Mouse (Mus musculus) adrenal gland, adult 2 months (tissue): Measurements from ENCODE around the gene Slc7a11. TPM values are rescaled to one million over a fixed set of nuclear protein-coding genes. Genes with fewer than 3 reads are reported as not detected.

ENCODE experiments used
- DNase-seq: peaks from one replicate; pipeline ENCODE4 v3.0.0; 2021
- polyA plus RNA-seq: library from polyadenylated mRNA; depleted of rRNA; stranded (reverse); fragments of >200 nt; gene quantifications from 2 replicates; pipeline ENCODE4 v1.2.3, GENCODE M21; 2012
- total RNA-seq, 2 experiments: library from RNA; stranded (reverse); gene quantifications; 2 replicates each; pipeline ENCODE4 v1.2.3; 2021

Slc7a11 gene
- total and polyA plus RNA-seq, 3 experiments: 0.28 to 1.3 (median 0.77) TPM

DNA sequence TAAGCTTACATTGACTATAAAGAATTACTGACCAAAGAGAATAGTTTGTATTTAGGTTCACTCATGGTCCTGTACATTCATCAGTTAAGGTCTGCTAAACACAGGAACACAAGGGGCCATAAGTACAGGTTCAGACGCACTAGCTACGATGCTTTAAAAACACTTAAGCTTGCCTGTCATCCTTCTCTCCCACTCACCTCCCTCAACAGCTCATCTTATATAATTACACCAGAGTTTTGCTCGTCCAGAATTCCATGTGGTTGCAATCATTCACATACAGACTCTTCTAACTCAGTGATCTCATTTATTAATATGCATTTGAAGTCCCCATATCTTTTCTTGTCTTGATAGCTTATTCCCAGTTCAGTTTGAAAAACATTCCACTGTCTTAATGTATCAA lies 458.6 kb downstream of the Slc7a11 start:
- DNase-seq: no peak

DNA sequence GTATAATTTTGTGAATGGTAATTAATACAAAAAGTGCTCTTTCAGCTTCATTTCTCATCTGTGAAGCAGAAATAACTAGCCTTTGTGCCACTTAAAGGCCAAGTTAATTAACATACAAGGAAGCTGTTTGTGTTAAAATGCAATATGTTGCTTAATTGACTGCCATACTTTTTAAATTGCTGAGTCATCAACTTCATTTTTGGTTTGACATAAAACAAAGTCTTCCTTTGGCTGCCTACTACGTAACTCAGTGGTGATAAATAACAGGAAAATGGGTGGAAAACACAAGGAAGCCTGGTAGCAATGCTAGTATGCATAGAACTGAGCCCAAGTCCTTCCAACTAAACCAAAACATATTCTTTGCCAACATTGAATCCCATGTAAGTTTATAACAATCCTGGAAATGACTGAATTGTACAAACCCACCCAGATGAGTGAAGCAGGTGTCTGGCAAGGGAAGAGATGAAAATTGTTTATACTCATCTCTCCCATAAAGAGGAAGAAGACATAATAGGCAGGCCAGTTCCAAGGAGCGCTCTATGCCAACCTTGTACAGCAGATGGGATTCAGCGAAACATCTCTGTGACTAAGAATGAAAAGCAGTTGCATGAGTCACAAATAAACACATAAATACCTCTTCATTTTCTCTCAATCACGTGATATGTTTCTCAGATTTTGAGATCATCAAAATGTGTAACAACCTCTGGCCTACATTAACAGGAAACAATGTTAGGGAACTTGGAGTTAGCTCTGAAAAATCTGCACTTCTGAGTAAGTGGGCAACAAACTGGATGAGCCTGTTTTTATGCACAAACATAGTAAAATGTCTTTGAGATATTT lies 459.8 kb downstream of the Slc7a11 start:
- DNase-seq: no peak

DNA sequence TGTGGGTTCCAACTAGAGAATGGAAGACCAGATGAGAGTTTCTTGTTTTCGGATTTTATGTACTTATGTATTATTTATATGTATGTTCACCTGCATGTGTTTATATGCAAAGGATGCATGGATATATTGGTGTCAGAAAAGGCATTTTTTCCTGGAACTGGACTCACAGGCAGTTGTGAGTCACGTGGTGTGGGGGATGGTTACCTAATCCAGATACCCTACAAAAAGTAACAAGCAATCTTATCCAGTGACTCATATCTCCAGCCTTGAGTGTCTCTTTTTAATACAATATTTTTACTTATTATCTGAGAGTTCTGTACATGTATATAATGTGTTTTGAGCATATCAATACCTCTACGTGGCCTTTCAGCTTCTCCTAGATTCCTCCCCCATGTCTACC lies 469.4 kb downstream of the Slc7a11 start:
- DNase-seq: no peak

DNA sequence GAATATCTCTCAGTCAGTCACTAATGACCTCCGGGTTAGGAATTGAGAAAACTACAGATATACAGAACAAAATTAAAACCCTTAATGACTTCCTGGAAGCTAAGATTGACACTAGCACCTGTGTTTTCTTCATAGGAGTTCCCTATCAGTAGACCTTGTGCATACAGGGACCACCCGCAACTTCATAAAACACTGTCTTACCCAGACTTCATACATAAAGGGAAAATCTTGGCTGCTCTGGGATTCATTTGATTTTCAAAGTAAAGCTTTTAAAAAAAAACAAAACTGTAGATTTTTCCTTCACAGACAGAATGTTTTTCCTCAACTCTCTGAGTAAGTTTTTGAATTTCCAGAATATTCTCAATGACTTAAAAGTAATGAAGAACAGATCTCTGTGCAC lies 477.8 kb downstream of the Slc7a11 start:
- no peak for DNase-seq

DNA sequence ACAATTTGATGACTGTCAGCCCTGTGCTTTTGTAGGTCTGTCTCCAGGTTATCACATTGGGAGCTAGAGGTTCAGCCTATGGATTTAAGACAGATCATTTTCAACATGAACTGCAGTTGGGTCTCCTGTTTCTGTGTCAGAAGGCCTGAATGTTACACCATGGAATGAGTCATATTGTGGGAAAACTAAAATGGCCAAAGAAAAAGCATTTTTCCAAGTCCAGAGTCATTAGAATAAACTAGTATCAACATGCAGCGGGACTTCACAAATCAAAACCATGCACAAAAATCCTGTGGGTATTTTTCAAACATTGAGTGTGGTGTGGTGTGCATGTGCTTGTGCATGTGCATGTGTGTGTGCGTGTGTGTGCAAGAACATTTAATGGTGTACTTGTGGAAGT lies 482.8 kb downstream of the Slc7a11 start:
- no peak for DNase-seq

DNA sequence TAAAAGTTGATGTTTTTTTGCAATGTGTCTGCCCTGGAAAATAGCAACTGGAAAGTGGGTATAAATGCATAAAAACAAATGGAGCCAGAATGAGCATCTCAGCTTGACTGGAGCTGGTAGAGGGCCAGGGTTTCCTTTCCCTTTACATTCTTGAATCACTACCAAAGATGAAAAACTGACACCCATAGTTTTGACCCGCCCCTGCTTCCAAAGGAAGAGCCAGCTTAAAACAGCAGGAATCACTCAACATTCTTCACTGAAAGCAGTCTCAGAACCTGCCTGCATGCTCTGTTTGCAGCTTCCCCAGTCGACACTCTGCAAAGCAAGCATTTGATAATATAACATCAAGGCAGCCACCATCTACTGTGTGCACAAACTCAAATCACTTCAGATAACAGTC lies 496.6 kb downstream of the Slc7a11 start:
- DNase-seq: no peak

DNA sequence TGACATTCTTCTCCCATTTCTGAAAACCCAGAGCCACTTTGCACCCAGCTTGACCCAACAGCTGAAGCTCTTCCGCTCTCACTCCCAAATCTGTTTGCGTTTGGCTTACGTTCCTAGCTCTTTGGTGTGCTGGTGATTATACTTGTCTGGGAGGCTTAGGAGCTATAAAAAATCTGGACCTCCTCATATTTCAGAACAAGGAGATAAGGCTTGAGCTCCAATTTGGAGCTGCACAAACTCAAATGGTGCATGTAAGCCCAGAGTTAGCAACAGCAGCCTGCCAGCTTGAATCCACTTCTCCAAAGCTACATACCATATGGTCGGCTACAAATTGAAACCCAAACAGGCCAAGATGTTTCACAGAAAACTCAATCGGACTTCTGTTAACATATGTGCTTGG lies 498.6 kb downstream of the Slc7a11 start:
- DNase-seq: no peak

DNA sequence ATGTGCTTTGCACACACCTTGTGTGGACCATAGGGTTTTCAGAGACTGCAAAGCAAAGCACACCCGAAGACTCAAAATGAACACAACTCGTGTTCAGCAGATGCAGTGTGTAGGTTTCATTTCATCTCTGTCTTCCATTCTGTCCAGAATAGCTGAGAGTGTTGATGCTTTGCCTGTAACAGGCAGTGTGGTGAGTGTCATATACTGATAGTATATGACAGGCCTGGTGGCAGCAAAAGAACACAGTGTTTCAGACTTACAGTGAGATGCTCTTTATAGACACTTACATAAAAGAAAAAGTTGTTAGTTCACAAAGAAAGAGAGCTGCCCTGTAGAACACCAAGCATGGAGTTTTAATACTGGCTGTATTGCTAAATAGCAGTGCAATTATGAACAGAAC lies 505.8 kb downstream of the Slc7a11 start:
- no peak for DNase-seq

DNA sequence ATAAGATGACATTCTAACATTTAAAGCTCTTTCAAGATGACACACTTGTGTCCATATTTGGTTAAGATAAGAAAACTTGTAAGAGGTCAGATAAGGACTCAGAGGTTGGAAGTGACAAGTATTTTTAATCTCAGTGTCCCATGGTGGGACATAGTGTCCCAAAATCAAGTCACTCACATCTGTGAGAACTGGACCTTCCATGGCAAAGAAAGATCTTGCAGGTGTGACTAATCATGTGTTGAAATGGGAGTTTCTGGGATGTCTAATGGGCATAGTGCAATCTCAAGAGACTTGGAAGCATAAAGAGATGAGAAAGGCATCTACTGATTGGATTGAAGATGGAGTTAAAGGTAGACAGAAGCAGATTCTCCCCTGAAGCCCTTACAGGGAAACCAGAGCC lies 513.9 kb downstream of the Slc7a11 start:
- no peak for DNase-seq

DNA sequence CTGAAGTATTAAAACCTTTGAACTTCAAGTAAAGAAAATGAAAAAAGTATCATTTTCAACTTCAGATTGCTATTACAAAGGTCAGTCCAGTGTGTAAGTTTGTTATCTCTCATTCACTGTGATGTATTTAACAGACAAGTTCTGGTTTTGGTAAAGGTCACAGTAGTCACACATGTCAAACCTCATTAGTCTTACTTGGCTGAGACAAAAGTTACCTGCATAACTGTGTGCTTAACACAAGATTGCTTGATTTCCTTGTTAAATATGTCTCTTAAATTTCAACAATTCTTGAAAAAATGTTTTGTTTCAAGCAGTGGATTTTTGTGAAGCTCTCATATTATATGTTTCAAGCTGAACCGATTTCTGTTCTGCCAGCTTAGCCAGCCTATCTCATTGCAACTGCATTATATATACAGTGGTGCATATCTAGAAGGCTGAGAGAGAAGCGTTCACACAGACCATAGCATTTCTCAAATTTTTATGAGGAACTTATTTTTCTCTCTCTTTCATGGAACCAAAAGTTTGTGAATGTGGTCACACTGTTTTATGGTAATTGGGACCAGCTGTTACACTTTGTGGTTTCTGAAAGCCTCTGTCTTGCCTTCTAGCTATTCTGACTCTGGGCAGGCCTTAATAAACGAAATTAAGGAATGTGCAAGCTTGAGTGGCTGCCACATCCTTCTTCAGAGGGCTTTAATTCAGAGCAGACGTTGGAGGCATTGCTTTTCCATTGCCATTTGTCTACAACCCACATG lies 514.7 kb downstream of the Slc7a11 start:
- no peak for DNase-seq

DNA sequence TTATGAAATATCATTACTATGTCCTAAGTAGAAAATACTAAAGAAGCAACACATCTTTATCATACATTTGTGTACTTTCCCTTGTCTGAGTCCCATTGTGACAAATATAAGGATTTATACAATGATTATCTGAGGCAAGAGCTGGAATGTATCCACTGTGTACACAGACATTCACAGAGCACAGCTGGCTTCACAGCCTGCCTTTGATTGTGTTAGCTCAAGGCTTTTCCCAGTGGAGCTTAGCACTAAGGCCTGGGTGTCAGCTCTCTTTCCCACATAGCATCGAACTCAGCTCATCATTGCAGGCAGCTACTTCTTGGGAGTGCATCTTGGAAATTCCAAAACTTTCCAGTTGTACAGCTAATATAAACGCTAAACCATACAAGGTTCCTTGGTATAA lies 529.5 kb downstream of the Slc7a11 start:
- no peak for DNase-seq

DNA sequence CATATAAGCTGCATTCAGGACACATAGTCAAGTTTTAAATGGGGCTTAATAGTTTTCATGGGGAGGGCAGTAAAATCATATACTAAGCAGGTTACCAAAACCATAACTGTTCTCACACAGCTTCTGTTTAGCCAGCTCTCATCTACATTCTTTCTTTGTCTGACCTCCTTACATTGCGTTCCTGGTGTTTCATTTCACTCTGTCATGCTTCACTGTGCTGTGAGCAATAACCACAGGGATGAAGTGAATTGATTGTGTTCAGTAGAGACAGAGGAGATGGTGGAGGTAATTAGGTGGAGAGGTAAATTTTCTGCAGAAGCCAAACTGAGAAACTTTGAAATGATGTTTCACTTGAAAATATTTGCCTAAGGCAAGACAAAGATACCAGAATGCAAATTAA lies 532.5 kb downstream of the Slc7a11 start:
- DNase-seq: no peak

DNA sequence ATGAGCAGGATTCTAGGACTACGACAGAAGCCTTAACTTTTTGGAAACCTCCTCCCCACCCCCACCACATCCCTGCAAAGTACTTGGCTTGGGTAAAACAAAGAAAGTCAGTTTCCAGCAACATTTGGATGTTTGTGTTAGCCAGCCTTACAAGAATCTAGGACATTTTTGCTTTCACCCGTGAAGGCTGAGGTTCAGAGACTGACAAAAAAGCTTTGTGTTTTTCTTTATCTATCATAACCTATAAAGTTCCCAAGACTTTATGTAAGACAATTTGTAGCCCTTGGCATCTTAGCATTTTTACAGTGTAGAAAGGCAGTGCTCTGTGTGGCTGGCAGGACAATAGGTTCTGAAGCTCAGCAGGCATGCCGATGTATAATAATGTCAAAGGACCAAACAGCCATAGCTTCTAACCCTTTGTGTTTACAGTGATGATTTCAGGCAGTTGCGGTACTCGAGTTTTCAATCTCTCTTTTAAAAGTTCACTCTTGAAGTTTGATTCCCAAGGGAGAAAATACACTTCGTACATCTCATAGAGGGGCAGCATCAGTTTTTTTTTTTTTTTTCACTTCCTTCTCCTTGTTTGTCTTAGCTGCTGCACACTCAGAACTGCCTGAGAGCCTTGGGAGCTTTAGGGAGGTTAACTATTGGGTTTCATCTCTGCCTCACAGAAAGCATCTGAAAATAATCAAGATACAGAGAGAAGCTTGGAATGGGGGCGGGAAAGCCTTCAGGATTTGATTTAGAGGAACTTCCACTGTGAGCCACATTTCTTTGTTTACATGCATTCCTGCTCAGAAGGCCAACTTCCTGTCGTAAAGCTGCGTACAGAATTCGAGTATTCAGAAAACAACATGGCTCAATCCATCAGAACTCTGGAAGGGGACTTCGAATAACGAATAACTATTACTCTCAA lies 534.7 kb downstream of the Slc7a11 start:
- DNase-seq: peak; percentile 8

DNA sequence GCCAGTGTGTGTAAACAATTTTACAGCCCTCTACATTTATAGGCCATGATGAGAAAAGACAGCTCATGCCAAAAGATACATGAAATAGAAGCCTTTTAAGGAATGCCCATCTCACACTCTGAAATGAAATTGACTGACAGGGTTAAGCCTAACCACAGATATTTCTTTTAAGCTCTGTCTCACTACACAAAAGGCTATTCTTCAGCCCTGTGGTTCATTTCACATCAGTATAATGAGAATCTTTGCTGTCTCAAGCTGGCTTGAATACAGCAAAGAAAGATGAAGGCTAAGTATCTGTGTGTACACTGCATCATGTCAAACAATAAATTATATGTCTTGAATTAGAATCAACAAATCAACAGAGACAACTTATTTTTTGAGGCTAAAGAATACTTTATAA lies 549.5 kb downstream of the Slc7a11 start:
- DNase-seq: no peak

DNA sequence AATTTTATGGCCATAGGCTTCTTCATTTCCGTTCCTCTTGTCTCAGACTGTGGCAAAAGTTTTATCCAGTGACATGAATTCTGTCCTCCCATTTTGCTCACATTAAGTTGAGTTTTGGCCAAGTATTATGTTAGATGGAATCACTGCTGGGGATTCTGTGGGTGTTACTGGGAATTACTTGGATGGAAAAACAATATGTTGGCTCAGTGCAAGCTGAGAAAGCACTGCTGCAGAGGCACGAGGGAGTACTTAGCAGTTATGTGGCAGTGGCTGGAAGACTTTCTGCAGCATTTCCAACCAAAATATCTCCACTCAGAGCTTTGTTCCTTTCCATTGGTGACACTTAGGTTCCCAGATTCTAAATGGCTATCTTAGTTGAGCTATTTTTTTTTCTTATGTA lies 556.1 kb downstream of the Slc7a11 start:
- DNase-seq: no peak

DNA sequence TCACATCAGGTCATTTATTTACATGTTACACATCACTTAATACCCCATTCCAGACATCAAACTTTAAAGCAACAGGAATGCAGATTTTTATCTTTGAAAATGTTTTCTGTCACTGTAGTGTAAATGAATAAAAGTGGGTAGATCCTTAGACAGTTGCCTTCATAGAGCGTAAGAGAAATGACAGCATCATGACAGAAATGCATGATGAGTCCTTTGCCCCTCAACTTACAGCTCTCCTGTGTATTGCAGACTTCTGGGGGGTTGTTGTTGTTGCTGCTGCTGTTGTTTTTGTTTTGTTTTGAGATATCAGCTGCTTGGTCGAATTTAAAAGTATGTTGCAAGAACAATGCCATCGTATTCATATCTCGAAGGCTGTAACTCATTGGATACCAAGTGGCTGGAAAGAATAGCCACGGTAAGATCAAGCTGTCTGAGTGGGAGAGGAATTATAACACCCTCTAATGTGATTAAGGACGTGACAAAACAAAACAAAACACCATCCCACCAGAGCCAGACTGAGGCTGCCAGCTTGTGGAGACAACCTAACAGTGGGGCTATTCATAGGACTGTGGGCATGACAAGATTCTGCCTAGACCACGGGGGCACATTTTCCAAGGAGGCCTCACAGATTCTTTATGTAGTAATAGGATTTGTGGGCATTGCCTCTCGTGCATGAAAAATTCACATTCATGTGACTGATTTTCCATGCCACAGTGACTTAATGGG lies 557.0 kb downstream of the Slc7a11 start:
- DNase-seq: no peak

DNA sequence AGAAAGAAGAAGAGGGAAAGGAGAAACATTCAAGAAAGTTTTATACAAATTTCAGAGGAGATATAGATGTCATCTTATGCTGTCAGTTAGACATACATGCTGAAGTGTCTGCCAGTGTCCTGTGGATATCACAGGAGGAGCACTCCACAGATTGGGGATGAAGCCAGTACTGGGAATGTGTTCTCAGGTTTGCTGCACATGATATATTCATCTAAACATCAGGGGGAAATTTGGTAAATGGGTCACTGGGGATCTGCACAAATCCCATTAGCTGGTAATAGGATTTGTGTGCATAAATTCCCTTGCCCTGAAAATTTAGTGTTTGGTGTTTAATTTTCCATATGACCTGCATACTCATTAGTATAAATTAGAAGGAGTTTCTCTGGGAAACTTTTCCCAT lies 562.9 kb downstream of the Slc7a11 start:
- DNase-seq: no peak

DNA sequence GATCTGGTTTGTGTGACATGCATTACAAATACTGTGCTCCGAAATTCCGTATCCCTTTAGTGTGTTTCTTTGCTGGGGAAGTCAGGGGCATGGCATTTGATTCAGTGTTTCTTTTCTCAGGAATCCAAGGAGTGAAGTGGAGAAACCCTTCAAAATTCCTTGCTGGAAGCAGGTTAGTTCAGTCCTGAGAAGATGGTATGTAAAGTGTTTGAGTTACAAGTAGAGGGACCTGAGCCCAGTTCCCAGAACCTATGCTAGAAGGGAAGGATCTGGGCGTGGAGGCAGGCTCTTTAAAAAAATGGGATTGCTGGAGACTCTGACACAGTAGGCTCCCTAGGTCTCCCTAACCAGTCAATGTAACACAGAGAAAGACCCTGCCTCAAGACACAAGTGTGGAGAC lies 572.6 kb downstream of the Slc7a11 start:
- DNase-seq: no peak

DNA sequence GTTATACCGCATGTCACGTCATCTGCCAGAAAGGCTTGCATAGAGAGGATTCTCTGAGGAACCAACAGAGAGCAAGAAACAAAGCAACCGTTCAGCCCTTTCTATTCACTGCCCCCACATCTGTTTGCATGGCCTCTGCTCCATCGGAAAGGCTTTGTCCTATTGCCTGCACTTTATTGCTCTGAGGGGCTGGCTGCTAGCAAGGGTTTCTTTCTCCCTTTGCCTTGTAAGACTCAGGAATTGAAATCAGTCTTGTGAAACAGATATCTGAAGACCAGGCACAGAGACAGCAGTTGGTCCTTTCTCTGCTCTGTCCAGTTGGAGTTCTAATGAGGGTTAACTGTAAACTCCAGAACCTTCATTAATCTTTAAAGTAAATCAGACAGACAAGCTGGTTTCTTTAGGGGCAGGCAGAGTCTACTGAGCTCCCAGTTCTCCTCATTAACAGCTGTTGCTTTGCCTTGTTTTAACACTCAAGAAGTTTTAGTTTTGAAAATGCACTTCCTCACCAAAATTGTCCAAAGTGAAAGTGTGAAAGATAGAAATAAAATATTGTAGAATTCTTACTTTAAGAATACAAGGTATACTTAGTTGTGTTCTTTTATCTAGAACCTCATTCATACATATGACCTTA lies 575.3 kb downstream of the Slc7a11 start:
- DNase-seq: no peak

DNA sequence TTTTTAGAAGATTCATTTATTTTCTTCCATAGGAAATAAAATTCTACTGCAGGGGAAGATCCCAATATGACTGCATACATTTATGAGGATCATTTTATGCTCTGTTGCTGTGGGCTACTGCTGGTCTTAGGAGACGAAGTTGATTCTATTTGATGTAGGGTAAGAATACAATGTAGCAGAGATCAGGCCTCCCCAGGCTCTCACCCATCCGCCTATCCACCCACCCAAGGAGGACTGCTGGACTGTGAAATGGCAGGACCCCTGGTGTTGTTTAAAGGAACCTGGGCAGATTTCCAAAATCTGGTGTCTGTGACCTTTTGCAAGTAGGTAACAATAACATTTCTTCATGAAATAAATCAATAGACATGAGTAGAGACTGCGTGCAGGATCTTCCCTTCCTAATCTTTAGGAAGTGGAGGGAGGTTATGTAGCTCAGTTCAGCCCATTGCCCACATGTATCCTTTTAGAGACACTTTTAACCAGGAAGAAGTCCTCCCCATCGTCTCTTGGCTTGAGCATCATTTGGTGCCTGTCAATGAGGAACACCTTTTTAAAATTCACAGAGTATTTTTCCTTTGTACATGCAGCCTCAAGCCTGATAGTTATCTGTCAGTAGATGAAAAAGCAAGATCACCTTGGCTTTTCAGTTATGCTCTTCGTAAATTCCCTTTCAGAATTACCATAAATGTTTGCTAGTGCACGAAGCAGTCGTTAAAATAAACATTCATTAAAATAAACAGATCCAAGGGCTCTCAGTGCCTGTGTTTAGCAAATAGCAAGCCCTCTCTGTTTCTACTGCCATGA lies 576.1 kb downstream of the Slc7a11 start:
- no peak for DNase-seq
